Mouse (Mus musculus): ENCODE results near the gene Mitf. TPM values are rescaled to one million over a fixed set of nuclear protein-coding genes. Genes with fewer than 3 reads are reported as not detected.

The Mitf gene
- polyA plus RNA-seq, 1 experiment from 2014 or later = 1.7 TPM

DNA sequence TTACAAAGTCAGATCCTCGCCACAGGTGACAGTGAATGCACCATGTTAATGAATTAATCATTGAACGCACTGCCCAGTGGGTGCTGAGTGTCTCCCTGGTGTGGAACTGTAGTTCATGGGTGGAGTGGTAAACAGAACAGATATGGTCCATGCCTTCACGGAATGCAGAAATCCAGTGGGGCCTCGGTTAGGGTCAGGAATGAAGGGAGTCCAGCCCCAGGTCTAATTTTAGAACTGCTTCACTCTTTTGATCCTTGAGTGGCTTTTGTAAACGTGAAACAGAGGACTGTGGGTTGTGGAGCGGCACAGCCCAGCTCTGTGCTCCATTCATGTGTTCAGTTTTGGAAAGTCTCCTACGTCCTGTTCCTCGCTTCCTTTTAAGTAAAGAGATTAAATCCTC lies 112.4 kb downstream of the Mitf start:
- Histone ChIP-seq H3K4me3 (ENCODE audit: low read depth, low read length) (no peak overlapping the region), H3K36me3 (ENCODE audit: control insufficient read depth, insufficient read depth, low read length) (no peaks in the 10 kb centered on the region), H3K9me3 (ENCODE audit: control insufficient read depth, low read length) (no peaks in the 10 kb centered on the region)

DNA sequence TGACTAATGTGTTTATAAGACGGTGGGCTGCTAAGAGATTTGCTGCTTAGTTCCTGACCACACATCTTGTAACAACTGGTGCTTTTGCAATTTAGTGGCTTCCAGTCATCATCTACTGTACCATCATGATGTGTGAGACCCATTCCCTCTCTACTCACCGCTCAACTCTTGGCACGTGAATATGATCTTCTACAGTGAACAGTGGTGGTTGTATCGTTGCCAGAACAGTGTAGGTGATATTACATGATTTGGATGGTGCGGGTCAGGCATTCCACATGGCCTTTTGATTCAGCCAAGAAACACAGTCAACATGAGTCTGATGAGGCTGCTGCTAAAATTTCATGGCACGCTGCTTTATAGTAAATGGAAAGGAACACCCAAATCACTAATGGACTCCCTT lies 114.7 kb downstream of the Mitf start:
- 90% methylated on average over 6 of the region's 6 CpGs for WGBS
- no peaks in the 10 kb centered on the region for H3K36me3 ChIP-seq (ENCODE audit: control insufficient read depth, insufficient read depth, low read length)
- no peak overlapping the region for H3K9ac ChIP-seq (ENCODE audit: low read length)
- ATAC-seq (replicated peaks; ENCODE audit: low FRiP score) = no peak
- H3K4me1 ChIP-seq (replicated peaks; ENCODE audit: control insufficient read depth, insufficient read depth, low read length) = no peaks in the 10 kb centered on the region
- H3K27me3 ChIP-seq (ENCODE audit: control insufficient read depth, insufficient read depth, low read length) = no peaks in the 10 kb centered on the region
- H3K4me3 ChIP-seq (ENCODE audit: low read depth, low read length) = no peak overlapping the region
- DNase-seq (ENCODE audit: low spot score) = no peak
- H3K4me2 ChIP-seq (ENCODE audit: low read depth, low read length, severe bottlenecking) = no peak overlapping the region
- no peaks in the 10 kb centered on the region for H3K9me3 ChIP-seq (ENCODE audit: control insufficient read depth, low read length)
- no peak overlapping the region for H3K27ac ChIP-seq (ENCODE audit: low read depth, low read length)

More for the DNA sequence above, 112.4 kb downstream of the Mitf start:
- Histone ChIP-seq H3K27ac (ENCODE audit: low read depth, low read length) (no peak overlapping the region), H3K4me2 (ENCODE audit: low read depth, low read length, severe bottlenecking) (no peak overlapping the region), H3K9ac (ENCODE audit: low read length) (no peak overlapping the region), H3K4me1 (replicated peaks; ENCODE audit: control insufficient read depth, insufficient read depth, low read length) (no peaks in the 10 kb centered on the region), H3K27me3 (ENCODE audit: control insufficient read depth, insufficient read depth, low read length) (no peaks in the 10 kb centered on the region)
- WGBS = 63% methylated on average over 8 of the region's 8 CpGs
- DNase-seq (ENCODE audit: low spot score) = no peak
- ATAC-seq (replicated peaks; ENCODE audit: low FRiP score) = no peak

DNA sequence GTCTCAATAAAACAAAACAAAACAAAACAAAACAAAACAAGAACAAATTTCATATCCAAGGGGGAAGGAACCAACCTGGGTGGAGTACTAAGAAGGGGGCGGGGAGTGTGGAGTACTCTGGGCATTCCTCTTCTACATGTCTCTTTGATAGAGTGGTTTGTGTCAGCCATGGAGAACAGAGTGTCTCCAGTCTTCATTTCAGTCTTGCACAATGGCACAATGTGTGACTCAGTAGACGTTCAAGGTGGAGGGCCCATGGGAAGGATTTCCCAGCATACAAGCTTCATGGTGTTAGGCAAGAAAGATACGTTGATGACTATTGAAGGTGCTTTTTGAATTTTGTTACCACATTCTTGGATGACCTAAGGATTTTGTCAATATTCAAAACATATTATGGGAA lies 117.4 kb downstream of the Mitf start:
- Histone ChIP-seq H3K27me3 (ENCODE audit: control insufficient read depth, insufficient read depth, low read length) (no peaks in the 10 kb centered on the region), H3K4me3 (ENCODE audit: low read depth, low read length) (no peak overlapping the region), H3K9me3 (ENCODE audit: control insufficient read depth, low read length) (no peaks in the 10 kb centered on the region), H3K27ac (ENCODE audit: low read depth, low read length) (no peak overlapping the region), H3K9ac (ENCODE audit: low read length) (no peak overlapping the region), H3K4me2 (ENCODE audit: low read depth, low read length, severe bottlenecking) (no peak overlapping the region), H3K36me3 (ENCODE audit: control insufficient read depth, insufficient read depth, low read length) (no peaks in the 10 kb centered on the region), H3K4me1 (replicated peaks; ENCODE audit: control insufficient read depth, insufficient read depth, low read length) (no peaks in the 10 kb centered on the region)
- ATAC-seq (replicated peaks; ENCODE audit: low FRiP score) (no peak), DNase-seq (ENCODE audit: low spot score) (no peak)
- WGBS = 92% methylated on average over 3 of the region's 3 CpGs

- no peak overlapping the region for H3K4me3 ChIP-seq (ENCODE audit: low read depth, low read length)
- WGBS = 76% methylated on average over 3 of the region's 3 CpGs
- no peak overlapping the region for H3K27ac ChIP-seq (ENCODE audit: low read depth, low read length)
- H3K4me1 ChIP-seq (replicated peaks; ENCODE audit: control insufficient read depth, insufficient read depth, low read length) = no peaks in the 10 kb centered on the region
- H3K9ac ChIP-seq (ENCODE audit: low read length) = no peak overlapping the region
- no peaks in the 10 kb centered on the region for H3K9me3 ChIP-seq (ENCODE audit: control insufficient read depth, low read length)
- peaks cover 5% of the 10 kb centered on the region for H3K27me3 ChIP-seq (ENCODE audit: control insufficient read depth, insufficient read depth, low read length)
- H3K36me3 ChIP-seq (ENCODE audit: control insufficient read depth, insufficient read depth, low read length) = no peaks in the 10 kb centered on the region
- DNase-seq (ENCODE audit: low spot score) (no peak), ATAC-seq (replicated peaks; ENCODE audit: low FRiP score) (no peak)
- no peak overlapping the region for H3K4me2 ChIP-seq (ENCODE audit: low read depth, low read length, severe bottlenecking)
Observed at GRCm38 (mm10) chr6:97929051-97929450, 122.2 kb downstream of the Mitf start.

DNA sequence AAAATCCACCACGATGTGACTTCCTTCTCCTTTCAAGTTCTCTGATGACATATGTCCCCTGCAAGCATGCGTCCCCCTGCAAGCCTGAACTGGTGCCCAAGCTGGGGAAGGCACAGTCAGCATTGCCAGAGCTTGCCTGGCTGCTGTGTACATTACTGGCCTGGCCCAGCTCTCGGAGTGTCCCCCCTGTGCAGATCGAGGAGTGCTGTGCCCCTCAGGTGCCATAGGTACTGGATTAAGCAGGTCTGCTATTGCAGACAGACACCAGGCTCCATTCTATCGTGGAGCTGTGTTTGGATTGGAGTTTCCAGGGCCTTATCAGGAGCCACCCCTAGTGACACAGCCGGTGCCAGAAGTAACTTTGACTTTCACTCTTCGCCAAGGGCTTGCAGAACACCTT lies 122.6 kb downstream of the Mitf start:
- Histone ChIP-seq H3K36me3 (ENCODE audit: control insufficient read depth, insufficient read depth, low read length) (no peaks in the 10 kb centered on the region), H3K4me1 (replicated peaks; ENCODE audit: control insufficient read depth, insufficient read depth, low read length) (no peaks in the 10 kb centered on the region), H3K27me3 (ENCODE audit: control insufficient read depth, insufficient read depth, low read length) (peaks cover 5% of the 10 kb centered on the region), H3K9ac (ENCODE audit: low read length) (no peak overlapping the region), H3K9me3 (ENCODE audit: control insufficient read depth, low read length) (no peaks in the 10 kb centered on the region), H3K4me3 (ENCODE audit: low read depth, low read length) (no peak overlapping the region), H3K27ac (ENCODE audit: low read depth, low read length) (no peak overlapping the region), H3K4me2 (ENCODE audit: low read depth, low read length, severe bottlenecking) (no peak overlapping the region)
- DNase-seq (ENCODE audit: low spot score) = no peak
- ATAC-seq (replicated peaks; ENCODE audit: low FRiP score) = no peak
- WGBS = 78% methylated on average over 7 of the region's 7 CpGs

GRCm38 (mm10) chr6:97937139-97937538 lies 130.3 kb downstream of the Mitf start:
- peak; percentile 23; the same call in 1 of the 2 replicates for ATAC-seq (replicated peaks; ENCODE audit: low FRiP score)

GRCm38 (mm10) chr6:97937897-97938614 lies 131.2 kb downstream of the Mitf start:
- Histone ChIP-seq H3K36me3 (ENCODE audit: control insufficient read depth, insufficient read depth, low read length) (no peaks in the 10 kb centered on the region), H3K9me3 (ENCODE audit: control insufficient read depth, low read length) (no peaks in the 10 kb centered on the region), H3K4me2 (ENCODE audit: low read depth, low read length, severe bottlenecking) (peak overlapping the region; percentile 13), H3K4me3 (ENCODE audit: low read depth, low read length) (no peak overlapping the region), H3K4me1 (replicated peaks; ENCODE audit: control insufficient read depth, insufficient read depth, low read length) (peaks cover 9% of the 10 kb centered on the region), H3K27ac (ENCODE audit: low read depth, low read length) (no peak overlapping the region; the same call in 1 of the 2 replicates), H3K9ac (ENCODE audit: low read length) (no peak overlapping the region), H3K27me3 (ENCODE audit: control insufficient read depth, insufficient read depth, low read length) (peaks cover 18% of the 10 kb centered on the region)
- ATAC-seq (replicated peaks; ENCODE audit: low FRiP score) = peak; percentile 70
- no peak for DNase-seq (ENCODE audit: low spot score)
- 26% methylated on average over 11 of the region's 11 CpGs for WGBS

More at GRCm38 (mm10) chr6:97937139-97937538, 130.3 kb downstream of the Mitf start:
- H3K4me2 ChIP-seq (ENCODE audit: low read depth, low read length, severe bottlenecking) = no peak overlapping the region
- H3K4me1 ChIP-seq (replicated peaks; ENCODE audit: control insufficient read depth, insufficient read depth, low read length) = peaks cover 9% of the 10 kb centered on the region
- WGBS = 56% methylated on average over 5 of the region's 5 CpGs
- no peak overlapping the region for H3K9ac ChIP-seq (ENCODE audit: low read length)
- no peaks in the 10 kb centered on the region for H3K36me3 ChIP-seq (ENCODE audit: control insufficient read depth, insufficient read depth, low read length)
- H3K27me3 ChIP-seq (ENCODE audit: control insufficient read depth, insufficient read depth, low read length) = peaks cover 18% of the 10 kb centered on the region
- DNase-seq (ENCODE audit: low spot score) = no peak
- no peak overlapping the region for H3K27ac ChIP-seq (ENCODE audit: low read depth, low read length)
- no peak overlapping the region for H3K4me3 ChIP-seq (ENCODE audit: low read depth, low read length)
- no peaks in the 10 kb centered on the region for H3K9me3 ChIP-seq (ENCODE audit: control insufficient read depth, low read length)

DNA sequence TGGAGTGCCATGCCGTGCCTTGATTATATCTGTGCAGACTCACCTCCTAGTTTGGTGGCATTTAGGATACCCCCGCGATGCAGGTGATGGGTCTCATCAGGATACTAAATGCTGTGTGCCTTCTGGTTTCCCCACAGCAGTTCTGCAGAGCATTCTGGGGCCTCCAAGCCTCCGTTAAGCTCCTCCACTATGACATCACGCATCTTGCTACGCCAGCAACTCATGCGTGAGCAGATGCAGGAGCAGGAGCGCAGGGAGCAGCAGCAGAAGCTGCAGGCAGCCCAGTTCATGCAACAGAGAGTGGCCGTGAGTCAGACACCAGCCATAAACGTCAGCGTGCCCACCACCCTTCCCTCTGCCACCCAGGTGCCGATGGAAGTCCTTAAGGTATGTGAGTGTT lies 134.1 kb downstream of the Mitf start:
- WGBS = 50% methylated on average over 12 of the region's 12 CpGs
- H3K36me3 ChIP-seq (ENCODE audit: control insufficient read depth, insufficient read depth, low read length) = no peaks in the 10 kb centered on the region
- H3K27me3 ChIP-seq (ENCODE audit: control insufficient read depth, insufficient read depth, low read length) = peaks cover 16% of the 10 kb centered on the region
- ATAC-seq (replicated peaks; ENCODE audit: low FRiP score) (no peak), DNase-seq (ENCODE audit: low spot score) (peak; percentile 64)
- no peak overlapping the region for H3K9ac ChIP-seq (ENCODE audit: low read length)
- H3K4me2 ChIP-seq (ENCODE audit: low read depth, low read length, severe bottlenecking) = peak overlapping the region; percentile 31; the same call in 1 of the 2 replicates
- no peaks in the 10 kb centered on the region for H3K9me3 ChIP-seq (ENCODE audit: control insufficient read depth, low read length)
- no peak overlapping the region for H3K4me3 ChIP-seq (ENCODE audit: low read depth, low read length)
- H3K27ac ChIP-seq (ENCODE audit: low read depth, low read length) = no peak overlapping the region
- H3K4me1 ChIP-seq (replicated peaks; ENCODE audit: control insufficient read depth, insufficient read depth, low read length) = peaks cover 9% of the 10 kb centered on the region
